Mouse (Mus musculus) myocyte (in vitro differentiated cells): ENCODE data around the gene Rab7.

Experiments
- CEBPB ChIP-seq: IDR thresholded peaks from 2 replicates; pipeline ENCODE4 v1.6.1; 2011; ENCODE audit warnings: mild to moderate bottlenecking, moderate library complexity; ENCODE audit not compliant: poor library complexity, insufficient read depth, severe bottlenecking
- E2F4 ChIP-seq: IDR thresholded peaks from one replicate; pipeline ENCODE4 v1.6.1; 2011; ENCODE audit warnings: mild to moderate bottlenecking, control low read depth, moderate library complexity; ENCODE audit not compliant: insufficient read depth
- MAX ChIP-seq: IDR thresholded peaks from one replicate; pipeline ENCODE4 v1.6.1; 2011; ENCODE audit warnings: low read depth, mild to moderate bottlenecking, control low read depth
- MYOD1 ChIP-seq, 3 experiments: IDR thresholded peaks; one replicate each; pipeline ENCODE4 v1.6.1; 2011; ENCODE audit warnings: control low read depth in 2 of 3, low read depth in 2 of 3, mild to moderate bottlenecking in 2 of 3, moderate library complexity in 1 of 3; ENCODE audit not compliant: insufficient read length in 2 of 3, control insufficient read depth in 1 of 3
- MYOG ChIP-seq, 3 experiments: IDR thresholded peaks; one replicate each; pipeline ENCODE4 v1.6.1; 2011; ENCODE audit warnings: control low read depth in 2 of 3, low read depth in 2 of 3, mild to moderate bottlenecking in 2 of 3; ENCODE audit not compliant: insufficient read length in 2 of 3, control insufficient read depth in 1 of 3, insufficient read depth in 1 of 3
- POLR2A ChIP-seq: IDR thresholded peaks from one replicate; pipeline ENCODE4 v1.6.1; 2011; ENCODE audit warnings: low read depth, mild to moderate bottlenecking, control low read depth, moderate library complexity; ENCODE audit not compliant: insufficient read length
- POLR2AphosphoS2 ChIP-seq: IDR thresholded peaks from one replicate; pipeline ENCODE4 v1.6.1; 2011; ENCODE audit warnings: low read depth, control low read depth; ENCODE audit not compliant: insufficient read length
- SRF ChIP-seq: IDR thresholded peaks from one replicate; pipeline ENCODE4 v1.6.1; 2011; ENCODE audit warnings: low read depth; ENCODE audit not compliant: control insufficient read depth, insufficient read length
- USF1 ChIP-seq: IDR thresholded peaks from one replicate; pipeline ENCODE4 v1.6.1; 2011; ENCODE audit warnings: low read depth, mild to moderate bottlenecking, control low read depth, moderate library complexity

DNA sequence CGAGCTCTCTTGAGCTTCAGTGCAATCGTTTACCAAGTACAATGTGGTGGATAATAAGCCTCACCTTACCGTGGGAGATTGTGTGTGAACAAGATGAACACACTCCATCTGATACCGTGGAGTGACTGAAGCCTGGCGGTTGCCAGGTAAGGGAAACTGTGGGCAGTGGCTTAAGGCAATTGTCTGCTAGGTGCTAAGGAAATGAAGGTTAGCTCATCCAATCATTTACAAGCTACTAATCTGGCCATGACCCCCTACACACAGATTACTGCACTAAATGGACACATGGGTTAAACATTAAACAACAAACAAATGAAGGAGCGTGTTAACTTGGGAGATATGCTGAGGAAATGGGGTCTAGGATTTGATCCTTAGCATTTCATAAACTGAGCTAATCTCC, 3.9 kb upstream of the Rab7 start:
- no peak for TF ChIP-seq POLR2A
- no peak for TF ChIP-seq E2F4
- no peak for TF ChIP-seq MYOD1 (IDR thresholded peaks at IDR 0.05; ENCODE audit: control insufficient read depth in 1 of 3, insufficient read length in 2 of 3, low read depth in 2 of 3)
- no peak for TF ChIP-seq MAX
- TF ChIP-seq SRF: no peak
- TF ChIP-seq MYOG (IDR thresholded peaks at IDR 0.05; ENCODE audit: control insufficient read depth in 1 of 3, insufficient read depth in 1 of 3, insufficient read length in 2 of 3, low read depth in 2 of 3): no peak
- no peak for TF ChIP-seq USF1
- TF ChIP-seq POLR2AphosphoS2: no peak
- TF ChIP-seq CEBPB: no peak
